Mouse (Mus musculus): ENCODE results near the gene 4933415A04Rik.

Gene 4933415A04Rik

DNA sequence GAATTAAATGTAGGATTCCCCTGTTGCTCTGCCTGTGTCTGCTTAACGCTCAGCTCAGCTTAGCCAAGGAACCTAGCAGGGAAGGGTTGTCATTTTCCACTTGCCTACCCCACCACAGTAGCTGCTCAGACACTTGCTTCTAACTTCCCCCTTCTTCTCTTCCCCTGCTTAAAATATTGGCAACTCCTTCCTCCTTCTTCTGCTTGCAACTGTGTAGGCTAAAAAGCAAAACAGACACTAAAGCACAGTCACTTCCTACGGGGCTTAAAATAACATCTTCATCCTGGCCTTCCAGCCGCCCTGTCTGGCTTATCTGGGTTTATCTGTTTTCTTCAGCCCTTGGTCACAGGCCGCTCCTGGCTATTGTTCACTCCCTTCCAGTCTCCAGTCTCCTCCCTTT lies 45.7 kb downstream of the 4933415A04Rik start:
- peak; percentile 84 for DNase-seq (ENCODE audit: low read depth, low spot score)

DNA sequence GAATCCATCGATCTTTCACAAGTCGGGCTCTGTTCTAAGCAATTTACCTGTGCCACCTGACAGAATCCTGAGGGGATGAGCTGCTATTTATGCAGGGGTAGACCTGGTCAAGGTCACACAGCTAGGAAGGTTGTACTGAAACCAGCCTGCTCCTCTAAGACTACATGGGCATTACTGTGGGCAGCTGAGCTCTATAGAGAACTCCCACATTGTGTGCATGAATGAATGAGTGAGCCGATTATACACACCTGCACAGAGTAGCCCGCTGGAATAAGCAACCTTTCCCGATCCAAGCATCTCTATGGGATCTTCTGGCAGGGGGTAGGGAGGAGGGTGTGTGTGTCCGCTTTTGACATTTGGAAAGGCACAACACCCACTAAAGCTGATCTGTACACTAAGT lies 46.3 kb downstream of the 4933415A04Rik start:
- no peak for DNase-seq (ENCODE audit: low read depth, low spot score)

DNA sequence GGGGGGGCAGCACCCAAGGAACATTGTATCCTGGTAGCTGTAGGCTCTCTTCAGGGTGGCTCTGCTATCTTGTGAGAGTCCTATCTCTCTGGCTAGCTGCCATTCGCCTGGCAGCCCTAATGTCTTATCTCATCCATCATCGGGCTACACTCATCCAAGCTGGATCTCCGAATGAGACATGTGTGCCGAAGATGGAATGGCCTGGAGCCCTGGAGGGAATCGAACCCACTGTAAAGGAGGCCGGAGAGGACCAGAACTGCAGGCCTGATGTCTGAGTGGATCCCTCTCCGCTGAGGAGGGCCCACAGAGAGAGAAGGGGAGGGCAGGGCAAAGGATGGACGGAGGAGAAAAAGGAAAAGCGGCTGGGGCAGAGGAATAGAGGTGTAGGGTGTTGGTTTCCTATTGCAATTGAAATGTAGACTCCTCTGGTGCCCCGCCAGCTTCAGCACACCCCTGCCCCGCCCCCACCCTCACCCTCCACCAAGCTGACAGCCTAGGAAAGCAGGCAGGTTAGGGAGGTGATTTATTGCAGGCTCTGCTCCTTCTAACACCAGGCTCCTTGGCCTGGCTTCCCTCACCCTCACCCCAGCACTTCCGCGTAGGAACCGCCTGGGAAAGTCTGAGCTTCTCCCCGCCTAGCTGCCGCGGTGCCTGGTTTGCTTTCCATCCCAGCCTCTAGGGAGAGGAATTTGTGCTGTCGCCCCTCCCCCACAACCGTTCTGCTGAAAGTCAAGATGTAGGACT lies 47.0 kb downstream of the 4933415A04Rik start:
- no peak for DNase-seq (ENCODE audit: low read depth, low spot score)

DNA sequence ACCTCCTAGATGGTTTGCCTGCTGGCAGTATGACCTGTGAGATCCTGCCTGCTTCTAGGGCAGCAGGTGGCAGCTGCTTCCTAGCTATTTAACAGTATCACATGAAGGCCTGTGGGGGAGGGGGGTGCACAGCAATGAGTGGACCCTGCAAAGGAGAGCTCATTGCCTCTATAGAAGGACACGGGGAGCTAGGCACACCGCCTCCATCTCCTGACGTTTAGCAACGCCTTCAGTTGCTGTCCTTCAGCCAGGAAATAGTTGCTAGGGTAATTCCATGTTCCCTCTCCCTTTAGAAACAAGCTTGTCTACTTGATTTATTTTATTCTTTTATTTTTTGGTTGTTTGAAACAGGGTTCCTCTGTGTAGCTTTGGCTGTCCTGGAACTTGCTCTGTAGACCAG lies 49.9 kb downstream of the 4933415A04Rik start:
- peak; percentile 54 for DNase-seq (ENCODE audit: low read depth, low spot score)

DNA sequence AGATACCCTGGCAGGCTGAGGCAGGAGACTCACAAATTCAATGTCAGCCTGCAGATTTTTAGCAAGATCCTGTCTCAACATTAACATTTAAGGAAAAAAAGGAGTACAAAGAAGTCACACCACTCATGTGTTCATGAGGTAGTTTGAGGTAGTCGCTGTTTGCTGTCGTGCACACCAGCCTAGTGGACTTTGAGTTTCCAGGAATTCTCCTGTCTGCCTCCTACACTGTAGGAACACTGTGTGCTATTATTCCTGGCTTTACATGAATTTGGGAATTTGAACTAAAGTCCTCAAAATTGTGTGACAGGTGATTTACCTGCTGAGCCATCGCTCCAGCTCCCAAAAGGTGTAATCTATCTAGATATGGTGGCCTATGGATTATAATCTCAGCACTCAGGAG lies 51.6 kb downstream of the 4933415A04Rik start:
- no peak for DNase-seq (ENCODE audit: low read depth, low spot score)
